Mouse (Mus musculus): ENCODE measurements around the gene Ear6.

Gene Ear6

DNA sequence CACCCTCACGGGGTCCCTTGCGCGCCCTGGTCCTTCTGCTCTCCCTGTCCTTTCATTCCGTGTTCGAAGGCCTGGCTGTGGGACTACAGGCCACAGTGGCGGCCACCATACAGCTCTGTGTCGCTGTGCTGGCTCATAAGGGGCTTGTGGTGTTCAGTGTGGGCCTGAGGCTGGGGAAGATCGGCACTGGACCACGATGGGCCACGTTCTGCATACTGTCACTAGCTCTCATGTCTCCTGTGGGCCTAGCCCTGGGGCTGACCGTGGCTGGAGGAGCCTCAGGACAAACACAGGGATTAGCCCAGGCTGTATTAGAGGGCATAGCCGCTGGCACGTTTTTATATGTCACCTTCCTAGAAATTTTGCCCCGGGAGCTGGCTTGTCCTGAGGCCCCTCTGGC lies 41.6 kb downstream of the Ear6 start:
- no peak for DNase-seq

DNA sequence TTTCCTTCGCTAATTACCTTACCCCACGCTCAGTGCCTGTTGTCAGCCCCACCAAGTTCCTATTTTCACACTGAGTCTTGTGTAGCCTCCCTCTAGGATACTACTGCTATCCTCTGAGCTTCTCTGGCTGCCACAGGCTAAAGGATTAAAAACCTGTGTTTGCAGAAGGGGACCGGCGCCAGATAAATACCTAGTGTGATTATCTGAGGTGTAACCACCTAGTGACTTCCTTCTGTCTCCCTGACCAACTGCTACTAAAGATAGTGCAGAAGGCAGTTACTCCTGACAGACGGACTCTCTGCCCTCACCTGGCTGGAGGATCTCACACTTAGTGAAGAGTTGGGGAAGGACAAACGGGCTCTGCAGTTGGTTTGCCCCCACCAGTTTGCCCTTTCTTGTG lies 42.5 kb downstream of the Ear6 start:
- DNase-seq: no peak

DNA sequence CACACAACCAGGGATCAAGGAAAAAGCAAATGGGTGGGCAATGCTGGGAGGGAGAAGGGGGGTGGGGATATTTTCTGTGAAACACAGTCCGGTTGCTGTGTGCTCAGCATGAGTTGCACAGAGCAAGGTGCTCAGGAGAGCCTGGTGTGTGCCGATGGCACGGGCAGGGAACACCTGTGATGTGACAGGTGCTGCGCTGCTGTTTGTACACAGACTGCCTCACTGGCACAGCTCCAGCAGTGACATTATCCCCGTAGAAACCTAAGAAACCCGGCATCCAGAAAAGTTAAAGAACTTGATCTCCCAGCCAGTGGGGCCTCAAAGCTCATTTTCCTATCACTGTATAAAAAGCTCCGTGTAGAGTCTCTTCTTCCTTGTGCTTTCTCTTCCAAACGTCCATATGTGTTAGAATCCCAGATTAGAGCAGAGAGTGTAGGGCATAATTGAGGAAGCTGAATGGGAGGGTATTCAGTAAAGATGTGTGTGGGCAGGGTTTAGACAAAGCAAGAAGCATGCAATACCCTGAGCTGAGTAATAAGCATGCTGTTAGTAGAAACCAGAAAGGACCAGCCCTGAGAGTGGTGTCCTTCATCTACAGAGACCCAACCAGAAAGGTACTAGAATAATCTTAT lies 43.2 kb downstream of the Ear6 start:
- DNase-seq: no peak

DNA sequence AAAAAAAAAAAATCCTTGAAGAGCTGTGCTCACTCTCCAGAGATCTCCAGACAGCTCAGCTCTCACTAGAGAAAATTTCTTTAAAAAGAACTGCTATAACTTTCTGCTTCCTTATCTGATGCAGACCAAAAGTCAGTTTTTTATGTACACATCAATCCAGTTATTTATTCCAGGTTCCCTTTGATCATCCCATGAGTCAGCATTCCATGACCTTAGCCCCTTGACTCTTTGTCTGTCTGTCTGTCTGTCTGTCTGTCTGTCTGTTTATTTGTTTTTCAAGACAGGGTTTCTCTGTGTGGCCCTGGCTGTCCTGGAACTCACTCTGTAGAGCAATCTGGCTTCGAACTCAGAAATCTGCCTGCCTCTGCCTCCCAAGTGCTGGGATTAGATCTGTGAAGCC lies 45.9 kb downstream of the Ear6 start:
- DNase-seq: no peak

DNA sequence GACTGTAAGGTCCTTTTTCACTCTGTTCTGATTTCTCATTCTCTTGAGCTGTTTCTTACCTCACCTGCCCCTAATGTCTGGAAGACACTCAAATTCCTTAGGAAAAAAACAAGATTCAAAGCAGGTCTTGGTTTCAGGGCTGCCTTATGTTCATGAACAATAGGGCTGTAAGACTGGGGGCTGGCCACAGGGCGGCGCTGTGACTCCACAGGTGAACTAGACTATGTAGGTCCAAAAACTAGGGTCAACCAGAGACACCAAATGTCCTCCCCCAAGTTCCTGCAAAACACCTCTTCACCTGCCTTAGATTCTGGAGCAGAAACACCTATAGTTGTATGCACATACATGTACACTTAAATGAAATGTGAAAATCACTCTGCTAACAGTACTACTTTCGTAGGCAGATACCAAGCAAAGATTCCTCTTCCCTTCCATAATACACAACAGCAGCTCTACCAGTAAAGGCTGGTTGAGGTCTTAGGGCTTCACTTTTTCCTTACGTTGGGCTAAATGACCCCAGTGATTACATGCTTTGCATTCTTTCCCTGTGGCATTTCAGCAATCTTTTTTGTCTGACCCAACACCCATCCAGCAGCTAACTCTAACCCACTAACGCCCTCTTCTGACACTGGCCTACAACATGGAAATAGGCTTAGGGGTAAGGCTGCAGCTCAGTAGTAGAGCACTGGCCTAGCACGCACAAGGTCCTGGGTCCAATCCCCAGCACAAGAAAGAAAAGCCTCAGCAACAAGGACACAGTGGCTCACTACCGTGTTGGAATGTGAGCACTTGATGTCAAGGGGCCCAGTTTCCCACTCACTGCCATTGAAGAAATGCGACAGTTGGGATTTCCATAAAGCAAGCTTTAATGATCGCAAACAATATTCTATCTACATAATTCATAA lies 49.6 kb downstream of the Ear6 start:
- DNase-seq: peak; percentile 58

DNA sequence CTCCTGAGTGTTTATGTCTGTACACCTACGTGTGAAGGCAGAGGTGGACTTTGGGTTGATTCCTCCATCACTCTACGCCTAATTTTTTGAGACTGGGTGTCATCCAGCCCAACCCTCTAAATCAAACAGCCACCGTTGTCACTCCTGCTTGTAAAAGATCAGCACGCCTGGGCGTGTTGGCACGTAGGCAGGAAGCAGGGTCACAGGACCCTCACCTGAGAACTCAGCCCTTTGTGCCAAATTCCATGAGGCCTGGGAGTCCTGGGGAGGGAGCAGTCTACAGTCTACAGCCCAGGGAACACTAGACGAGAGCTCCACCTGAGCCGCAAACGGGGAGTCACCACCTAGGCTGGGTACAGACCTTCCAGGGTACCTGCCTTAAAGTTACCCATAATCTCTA lies 50.3 kb downstream of the Ear6 start:
- no peak for DNase-seq

Measured in cerebellum, adult 11-12 months (tissue).